Mouse (Mus musculus) kidney, postnatal 36 days (tissue): Measurements from ENCODE around the gene Sh3pxd2b.

Experiments
- DNase-seq, 2 experiments: peaks; one replicate each; pipeline ENCODE4 v3.0.0; 2021 to 2022; ENCODE audit warnings: mixed read lengths in 2 of 2

Gene Sh3pxd2b

GRCm38 (mm10) chr11:32376086-32376485, 28.5 kb downstream of the Sh3pxd2b start:
- no peak for DNase-seq

- no peak for DNase-seq
These were observed 32.3 kb downstream of the Sh3pxd2b start for GRCm38 (mm10) chr11:32379910-32380309.

GRCm38 (mm10) chr11:32383341-32384134, 35.9 kb downstream of the Sh3pxd2b start:
- DNase-seq: peak; percentile 49 to 69

- DNase-seq: no peak
These were observed 36.6 kb downstream of the Sh3pxd2b start for GRCm38 (mm10) chr11:32384135-32384801.

GRCm38 (mm10) chr11:32386043-32386442, 38.4 kb downstream of the Sh3pxd2b start:
- no peak for DNase-seq

- DNase-seq: peak in 1 of 2 experiments; percentile 19
These were observed 40.4 kb downstream of the Sh3pxd2b start for GRCm38 (mm10) chr11:32388064-32388463.

GRCm38 (mm10) chr11:32393095-32393494, 45.5 kb downstream of the Sh3pxd2b start:
- no peak for DNase-seq

- no peak for DNase-seq
These were observed 48.2 kb downstream of the Sh3pxd2b start for GRCm38 (mm10) chr11:32395791-32396190.

GRCm38 (mm10) chr11:32398446-32398845, 50.8 kb downstream of the Sh3pxd2b start:
- DNase-seq: no peak

- DNase-seq: no peak
These were observed 51.6 kb downstream of the Sh3pxd2b start for GRCm38 (mm10) chr11:32399261-32399660.

- DNase-seq: no peak
These were observed 55.1 kb downstream of the Sh3pxd2b start for GRCm38 (mm10) chr11:32402712-32403111.

- DNase-seq: peak; percentile 34 to 46
These were observed 57.1 kb downstream of the Sh3pxd2b start for GRCm38 (mm10) chr11:32404708-32405107.

GRCm38 (mm10) chr11:32407863-32408262, 60.2 kb downstream of the Sh3pxd2b start:
- no peak for DNase-seq

- no peak for DNase-seq
These were observed 61.4 kb downstream of the Sh3pxd2b start for GRCm38 (mm10) chr11:32409052-32409451.

- DNase-seq: no peak
These were observed 62.4 kb downstream of the Sh3pxd2b start for GRCm38 (mm10) chr11:32409823-32410562.

- no peak for DNase-seq
These were observed 72.4 kb downstream of the Sh3pxd2b start for GRCm38 (mm10) chr11:32420001-32420400.

- no peak for DNase-seq
These were observed 75.7 kb downstream of the Sh3pxd2b start for GRCm38 (mm10) chr11:32423311-32423710.

- no peak for DNase-seq
These were observed 77.0 kb downstream of the Sh3pxd2b start for GRCm38 (mm10) chr11:32424600-32424999.

GRCm38 (mm10) chr11:32425043-32425658, 77.5 kb downstream of the Sh3pxd2b start:
- DNase-seq: no peak

GRCm38 (mm10) chr11:32427537-32427936, 79.9 kb downstream of the Sh3pxd2b start:
- DNase-seq: no peak

GRCm38 (mm10) chr11:32435410-32436060, 87.9 kb downstream of the Sh3pxd2b start:
- DNase-seq: peak; percentile 19 to 50

GRCm38 (mm10) chr11:32442576-32442975, 95.0 kb downstream of the Sh3pxd2b start:
- no peak for DNase-seq
